Mouse (Mus musculus): ENCODE data around the gene Rtn1. TPM values are rescaled to one million over a fixed set of nuclear protein-coding genes. Genes with fewer than 3 reads are reported as not detected.

The Rtn1 gene
- polyA plus RNA-seq, 2 experiments: 2.4 to 5.9 TPM

DNA sequence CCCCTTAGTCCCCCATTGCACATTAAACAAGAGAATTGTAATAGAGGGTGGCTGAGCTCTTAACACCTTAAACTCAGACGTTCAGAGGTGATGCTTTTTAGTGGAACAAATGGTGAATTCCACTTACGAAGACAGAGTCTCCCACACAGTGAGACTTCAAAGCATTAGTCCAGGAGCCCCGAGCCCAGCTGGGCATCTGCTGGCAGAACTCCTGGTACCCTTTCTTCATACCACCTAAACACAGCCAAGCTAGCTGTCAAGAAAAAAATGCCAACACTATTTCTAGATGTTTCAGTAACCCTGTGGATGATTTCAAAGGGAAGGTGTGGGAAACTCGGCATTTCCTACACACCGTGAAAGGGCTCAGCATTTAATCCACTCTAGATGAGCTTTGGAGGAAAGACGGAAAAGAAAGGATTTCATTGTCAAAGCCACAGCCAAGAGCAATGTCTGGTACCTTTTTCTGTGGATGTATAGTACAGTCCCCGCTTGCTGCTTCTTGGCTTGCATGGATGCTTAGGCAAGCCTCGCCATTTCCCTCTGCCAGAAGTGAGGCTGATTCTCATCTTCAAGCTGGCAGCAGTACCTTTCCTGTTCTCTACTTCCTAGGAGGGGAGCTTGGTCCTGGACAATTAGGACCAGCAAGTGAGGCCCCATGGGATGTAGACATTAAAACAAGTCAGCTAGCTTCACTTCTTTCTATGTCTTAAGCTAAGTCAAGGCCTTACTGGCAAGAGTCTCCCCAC lies 179.2 kb downstream of the Rtn1 start:
- WGBS: 63% methylated on average over 8 of the region's 8 CpGs
- no peak overlapping the region for H3K9ac ChIP-seq (ENCODE audit: low read depth, low read length, severe bottlenecking)
- no peak overlapping the region for H3K4me3 ChIP-seq (replicated peaks; ENCODE audit: low read length)
- H3K4me1 ChIP-seq (ENCODE audit: control insufficient read depth, insufficient read depth, low read length): no peaks in the 10 kb centered on the region
- H3K36me3 ChIP-seq (ENCODE audit: control insufficient read depth, insufficient read depth, low read length): no peaks in the 10 kb centered on the region
- no peak for TF ChIP-seq POLR2A (IDR thresholded peaks at IDR 0.05; ENCODE audit: borderline replicate concordance, extremely low read depth, insufficient read depth, insufficient read length)
- H3K4me2 ChIP-seq (replicated peaks; ENCODE audit: low read depth, low read length, severe bottlenecking): no peak overlapping the region
- no peaks in the 10 kb centered on the region for H3K27me3 ChIP-seq (ENCODE audit: control insufficient read depth, insufficient read depth, low read length)
- no peak for ATAC-seq (ENCODE audit: low FRiP score, low read depth)
- no peaks in the 10 kb centered on the region for H3K9me3 ChIP-seq (ENCODE audit: control insufficient read depth, low read length)
- DNase-seq (ENCODE audit: low spot score): no peak
- H3K27ac ChIP-seq (replicated peaks; ENCODE audit: low read depth, low read length): no peak overlapping the region

GRCm38 (mm10) chr12:72227731-72228130 lies 181.1 kb downstream of the Rtn1 start:
- WGBS: 83% methylated on average over 6 of the region's 6 CpGs
- H3K9me3 ChIP-seq (ENCODE audit: control insufficient read depth, low read length): no peaks in the 10 kb centered on the region

GRCm38 (mm10) chr12:72225371-72225770 lies 183.5 kb downstream of the Rtn1 start:
- no peaks in the 10 kb centered on the region for H3K27me3 ChIP-seq (ENCODE audit: control insufficient read depth, insufficient read depth, low read length)
- no peaks in the 10 kb centered on the region for H3K4me1 ChIP-seq (ENCODE audit: control insufficient read depth, insufficient read depth, low read length)
- DNase-seq (ENCODE audit: low spot score): no peak
- no peak overlapping the region for H3K27ac ChIP-seq (replicated peaks; ENCODE audit: low read depth, low read length)
- no peak overlapping the region for H3K4me2 ChIP-seq (replicated peaks; ENCODE audit: low read depth, low read length, severe bottlenecking)
- 93% methylated on average over 3 of the region's 3 CpGs for WGBS
- no peak for ATAC-seq (ENCODE audit: low FRiP score, low read depth)
- H3K9ac ChIP-seq (ENCODE audit: low read depth, low read length, severe bottlenecking): no peak overlapping the region
- H3K9me3 ChIP-seq (ENCODE audit: control insufficient read depth, low read length): no peaks in the 10 kb centered on the region
- no peaks in the 10 kb centered on the region for H3K36me3 ChIP-seq (ENCODE audit: control insufficient read depth, insufficient read depth, low read length)
- H3K4me3 ChIP-seq (replicated peaks; ENCODE audit: low read length): no peak overlapping the region
- TF ChIP-seq POLR2A (IDR thresholded peaks at IDR 0.05; ENCODE audit: borderline replicate concordance, extremely low read depth, insufficient read depth, insufficient read length): no peak

More at GRCm38 (mm10) chr12:72227731-72228130, 181.1 kb downstream of the Rtn1 start:
- Histone ChIP-seq H3K4me2 (replicated peaks; ENCODE audit: low read depth, low read length, severe bottlenecking) (no peak overlapping the region), H3K36me3 (ENCODE audit: control insufficient read depth, insufficient read depth, low read length) (no peaks in the 10 kb centered on the region), H3K27ac (replicated peaks; ENCODE audit: low read depth, low read length) (no peak overlapping the region), H3K27me3 (ENCODE audit: control insufficient read depth, insufficient read depth, low read length) (no peaks in the 10 kb centered on the region), H3K4me3 (replicated peaks; ENCODE audit: low read length) (no peak overlapping the region), H3K4me1 (ENCODE audit: control insufficient read depth, insufficient read depth, low read length) (no peaks in the 10 kb centered on the region), H3K9ac (ENCODE audit: low read depth, low read length, severe bottlenecking) (no peak overlapping the region)
- no peak for DNase-seq (ENCODE audit: low spot score)
- TF ChIP-seq POLR2A (IDR thresholded peaks at IDR 0.05; ENCODE audit: borderline replicate concordance, extremely low read depth, insufficient read depth, insufficient read length): no peak
- no peak for ATAC-seq (ENCODE audit: low FRiP score, low read depth)

- WGBS: 95% methylated on average over 16 of the region's 16 CpGs
- DNase-seq (ENCODE audit: low spot score): no peak
- ATAC-seq (ENCODE audit: low FRiP score, low read depth): no peak
These were observed 185.2 kb downstream of the Rtn1 start for GRCm38 (mm10) chr12:72223557-72224102.

DNA sequence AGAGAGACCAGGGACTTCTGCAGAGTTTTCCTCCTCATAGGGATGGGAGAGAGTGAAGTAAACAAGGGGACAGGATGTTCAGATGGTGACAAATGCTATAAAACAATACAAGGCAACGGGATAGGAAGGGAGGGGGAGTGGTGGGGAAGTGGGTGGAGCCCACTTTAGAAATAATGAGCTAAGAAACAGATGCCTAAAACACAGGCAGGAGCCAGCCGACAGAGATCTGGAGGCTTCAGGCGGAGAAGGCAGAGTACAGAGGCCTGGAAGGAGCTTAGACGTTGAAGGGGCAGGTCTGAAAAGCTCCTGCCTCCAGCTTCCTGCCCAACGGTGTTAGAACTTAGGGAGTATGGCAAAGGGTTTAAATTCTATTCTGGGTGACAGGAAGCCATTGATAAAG lies 195.3 kb downstream of the Rtn1 start:
- H3K4me3 ChIP-seq (replicated peaks; ENCODE audit: low read length): no peak overlapping the region
- no peak overlapping the region for H3K4me2 ChIP-seq (replicated peaks; ENCODE audit: low read depth, low read length, severe bottlenecking)
- H3K27ac ChIP-seq (replicated peaks; ENCODE audit: low read depth, low read length): no peak overlapping the region
- H3K36me3 ChIP-seq (ENCODE audit: control insufficient read depth, insufficient read depth, low read length): no peaks in the 10 kb centered on the region
- H3K27me3 ChIP-seq (ENCODE audit: control insufficient read depth, insufficient read depth, low read length): no peaks in the 10 kb centered on the region
- H3K4me1 ChIP-seq (ENCODE audit: control insufficient read depth, insufficient read depth, low read length): no peaks in the 10 kb centered on the region
- DNase-seq (ENCODE audit: low spot score) (no peak), ATAC-seq (ENCODE audit: low FRiP score, low read depth) (no peak)
- 14% methylated on average over 5 of the region's 5 CpGs for WGBS
- no peak overlapping the region for H3K9ac ChIP-seq (ENCODE audit: low read depth, low read length, severe bottlenecking)
- no peak for TF ChIP-seq POLR2A (IDR thresholded peaks at IDR 0.05; ENCODE audit: borderline replicate concordance, extremely low read depth, insufficient read depth, insufficient read length)
- H3K9me3 ChIP-seq (ENCODE audit: control insufficient read depth, low read length): no peaks in the 10 kb centered on the region

More at GRCm38 (mm10) chr12:72223557-72224102, 185.2 kb downstream of the Rtn1 start:
- Histone ChIP-seq H3K27ac (replicated peaks; ENCODE audit: low read depth, low read length) (no peak overlapping the region), H3K4me3 (replicated peaks; ENCODE audit: low read length) (no peak overlapping the region), H3K9me3 (ENCODE audit: control insufficient read depth, low read length) (no peaks in the 10 kb centered on the region), H3K9ac (ENCODE audit: low read depth, low read length, severe bottlenecking) (no peak overlapping the region), H3K4me2 (replicated peaks; ENCODE audit: low read depth, low read length, severe bottlenecking) (no peak overlapping the region), H3K36me3 (ENCODE audit: control insufficient read depth, insufficient read depth, low read length) (no peaks in the 10 kb centered on the region), H3K27me3 (ENCODE audit: control insufficient read depth, insufficient read depth, low read length) (no peaks in the 10 kb centered on the region), H3K4me1 (ENCODE audit: control insufficient read depth, insufficient read depth, low read length) (no peaks in the 10 kb centered on the region)
- TF ChIP-seq POLR2A (IDR thresholded peaks at IDR 0.05; ENCODE audit: borderline replicate concordance, extremely low read depth, insufficient read depth, insufficient read length): no peak
